Mouse (Mus musculus): ENCODE measurements at regions not wholly inside any gene's neighbourhood (a gene's known extent, or its start where the extent isn't known, plus 50 kb on each side); places are given as distances from the start of the nearest gene placed in this dataset.

DNA sequence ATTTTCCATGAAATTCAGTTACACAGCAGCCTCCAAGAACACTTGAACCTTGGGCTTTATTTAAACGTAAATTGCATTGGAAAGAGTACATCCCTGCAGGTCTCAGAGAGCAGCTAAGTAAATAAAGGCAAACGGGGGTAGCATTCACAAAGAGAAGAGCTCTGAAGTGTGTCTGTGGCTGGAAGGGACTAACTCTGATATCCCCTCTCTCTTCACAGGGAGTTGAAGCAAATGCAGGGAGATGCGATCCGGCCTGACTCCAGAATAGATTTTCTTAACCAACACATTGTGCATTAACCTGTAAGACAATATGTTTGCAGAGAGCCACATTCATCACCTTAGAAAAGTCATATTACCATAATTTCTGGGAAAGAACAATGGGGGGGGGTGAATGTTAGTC is 199.7 kb upstream of the Nxpe4 start:
- TF ChIP-seq CTCF (IDR thresholded peaks at IDR 0.05; ENCODE audit: low read depth) (no peak), EP300 (IDR thresholded peaks at IDR 0.05; ENCODE audit: low read depth) (no peak)

Measured in liver, postnatal 0 days (tissue).